Mouse (Mus musculus) mammary gland, adult 2 months (tissue): ENCODE results near the gene Nat10. TPM values are rescaled to one million over a fixed set of nuclear protein-coding genes. Genes with fewer than 3 reads are reported as not detected.

Experiments
- polyA plus RNA-seq: library from polyadenylated mRNA; depleted of rRNA; stranded (reverse); fragments of >200 nt; gene quantifications from 2 replicates; pipeline ENCODE4 v1.2.3, GENCODE M21; 2012; ENCODE audit warnings: low replicate concordance; rRNA removed

Gene Nat10
- 49.9 and 58.7 TPM in 2 replicates for polyA plus RNA-seq

GRCm38 (mm10) chr2:103760906-103761716 is at the start of gene Nat10:
Nat10 (minus strand) TSS chr2:103761270.

GRCm38 (mm10) chr2:103797491-103798009 is 36.5 kb upstream of the Nat10 start, which contains the start of gene Caprin1:
Caprin1 (minus strand) TSS chr2:103797649.

Other genes with a start within 250 kb of the Nat10 start
- gene Abtb2, start 195.0 kb downstream of the Nat10 start, polyA plus RNA-seq, result 10.4 and 15.1 TPM in 2 replicates
- gene Caprin1, start 36.4 kb upstream of the Nat10 start, polyA plus RNA-seq, result 128 and 155 TPM in 2 replicates
- gene Lmo2, start 196.7 kb upstream of the Nat10 start, polyA plus RNA-seq, result 22.7 and 46.2 TPM in 2 replicates